Mouse (Mus musculus) inflammation-experienced regulatory T-cells, adult 16 weeks (primary cell): ENCODE measurements around the gene Camsap1. TPM values are rescaled to one million over a fixed set of nuclear protein-coding genes. Genes with fewer than 3 reads are reported as not detected.

Experiments
- polyA plus RNA-seq: library from polyadenylated mRNA; unstranded; fragments of 100-300 nt; shearing (Covaris generic); gene quantifications from one replicate; pipeline ENCODE4 v1.2.1, GENCODE M21; 2017

Gene Camsap1
- 3.6 TPM for polyA plus RNA-seq

DNA sequence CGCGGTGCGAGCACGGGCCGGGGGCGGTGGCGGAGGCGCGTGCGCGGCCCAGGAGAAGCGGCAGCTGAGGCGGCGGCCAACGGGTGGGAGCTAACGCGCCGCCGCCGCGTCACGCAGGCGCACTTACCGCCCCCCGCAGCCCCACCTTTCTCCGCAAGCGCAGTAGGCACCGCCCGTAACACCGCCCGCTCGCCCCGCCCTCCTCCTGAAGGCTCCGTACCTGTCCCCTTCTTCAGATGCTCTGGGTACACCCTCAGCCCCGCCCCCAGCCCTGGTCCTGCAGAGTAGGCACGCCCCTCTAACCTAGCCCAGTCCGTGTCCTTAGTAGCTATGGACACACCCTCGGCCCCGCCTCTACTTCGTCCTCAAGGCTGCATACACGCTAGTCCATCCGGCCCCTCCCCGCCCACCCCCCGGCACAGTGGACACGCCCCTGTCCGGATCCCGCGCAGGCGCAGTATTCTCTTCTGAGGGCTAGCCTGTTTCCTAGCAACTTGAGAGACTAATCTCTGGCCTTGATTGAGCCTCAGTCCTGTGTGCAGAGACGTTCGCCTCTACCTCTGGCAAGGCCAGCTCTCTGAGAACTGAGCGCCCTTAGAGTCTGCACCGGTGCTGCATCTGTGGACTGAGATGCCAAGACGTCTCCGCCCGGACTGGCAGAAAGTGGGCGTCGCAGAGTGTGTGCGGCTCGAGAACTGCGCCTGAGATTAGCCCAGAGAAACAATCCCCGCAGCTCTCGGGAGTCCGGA, at the start of gene Camsap1:
Gene Camsap1 (minus strand): TSS at position 124 of the 749 bp plus-strand sequence.

DNA sequence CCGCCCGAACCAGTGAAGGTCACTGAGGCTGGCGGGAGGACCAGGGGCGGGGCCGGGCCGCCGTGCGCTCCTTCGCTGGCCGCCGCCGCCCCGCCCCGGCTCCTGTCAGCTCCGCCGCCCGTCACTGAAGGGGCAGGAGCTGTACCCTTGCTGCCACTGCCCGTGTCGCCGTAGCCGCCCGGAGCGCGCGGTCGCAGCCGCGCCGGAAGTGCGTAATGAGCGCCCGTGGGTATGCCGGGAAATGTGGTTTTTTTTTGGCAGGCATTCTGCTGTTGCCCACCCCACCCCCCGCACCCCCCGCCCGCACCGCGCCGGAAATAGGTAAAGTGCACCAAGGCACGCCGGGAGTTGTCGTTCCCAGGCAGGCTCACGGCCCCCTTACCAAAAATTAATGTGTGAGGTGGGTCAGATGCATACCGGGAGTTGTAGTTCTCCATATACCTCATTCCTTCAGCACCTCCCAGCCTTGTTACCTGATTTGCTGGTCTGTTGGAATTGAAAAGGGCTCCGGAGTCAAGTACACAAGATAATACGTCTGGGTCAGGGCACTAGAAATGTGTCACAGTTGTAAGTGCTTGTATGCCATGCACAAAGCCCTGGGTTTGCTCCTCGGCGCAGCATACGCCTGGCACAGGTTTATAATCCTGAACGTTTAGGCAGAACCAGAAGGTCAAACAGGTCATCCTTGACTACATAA, 38.6 kb upstream of the Camsap1 start, which contains the start of gene Ubac1:
Gene Ubac1 (minus strand): TSS at position 187 of the 697 bp plus-strand sequence.

Other genes starting within 250 kb of the Camsap1 start
- gene Obp2b, start 246.3 kb downstream of the Camsap1 start, polyA plus RNA-seq, result not detected
- not detected for gene Lcn3, start 217.7 kb downstream of the Camsap1 start, polyA plus RNA-seq
- gene Lcn11, start 206.3 kb downstream of the Camsap1 start, polyA plus RNA-seq, result not detected
- not detected for gene Gm13539, start 201.0 kb downstream of the Camsap1 start, polyA plus RNA-seq
- gene Glt6d1, start 167.4 kb downstream of the Camsap1 start, polyA plus RNA-seq, result not detected
- not detected for gene Lcn9, start 160.1 kb downstream of the Camsap1 start, polyA plus RNA-seq
- 0.52 TPM for gene Sohlh1, start 136.0 kb downstream of the Camsap1 start, polyA plus RNA-seq
- gene Kcnt1, start 119.5 kb downstream of the Camsap1 start, polyA plus RNA-seq, result 0.72 TPM
- 29.0 TPM for gene Ubac1, start 38.5 kb upstream of the Camsap1 start, polyA plus RNA-seq
- gene Nacc2, start 139.9 kb upstream of the Camsap1 start, polyA plus RNA-seq, result 0.85 TPM
- not detected for gene Lhx3, start 225.0 kb upstream of the Camsap1 start, polyA plus RNA-seq